Mouse (Mus musculus) cerebellum, adult 2 months (tissue): ENCODE measurements at regions not wholly inside any gene's neighbourhood (a gene's known extent, or its start where the extent isn't known, plus 50 kb on each side); places are given as distances from the start of the nearest gene placed in this dataset.

Experiments used
- CTCF ChIP-seq: fragments of 200-500 bp; IDR thresholded peaks from 2 replicates; pipeline ENCODE4 v1.5.1; 2011; ENCODE audit warnings: low read depth, mild to moderate bottlenecking, control low read depth, low read length, moderate library complexity, borderline replicate concordance; ENCODE audit not compliant: insufficient read depth
- POLR2A ChIP-seq: fragments of 200-500 bp; IDR thresholded peaks from 2 replicates; pipeline ENCODE4 v1.6.1; 2011; ENCODE audit warnings: low read length, control low read depth, borderline replicate concordance; ENCODE audit not compliant: insufficient read depth

GRCm38 (mm10) chr12:9857990-9858389 is 288.1 kb downstream of the Osr1 start:
- TF ChIP-seq CTCF (no peak), POLR2A (no peak)
